Mouse (Mus musculus) left cerebral cortex, adult 9 months (tissue): ENCODE results near the gene Rapgef1.

Source experiments
- DNase-seq, 2 experiments: peaks; one replicate each; pipeline ENCODE4 v3.0.0; 2022; ENCODE audit warnings: low spot score in 2 of 2

Rapgef1 gene

GRCm38 (mm10) chr2:29619484-29620300 is at the start of gene Rapgef1:
Gene Rapgef1 (plus strand): TSS chr2:29619720.
- peak in 1 of 2 experiments; percentile 83 for DNase-seq

DNA sequence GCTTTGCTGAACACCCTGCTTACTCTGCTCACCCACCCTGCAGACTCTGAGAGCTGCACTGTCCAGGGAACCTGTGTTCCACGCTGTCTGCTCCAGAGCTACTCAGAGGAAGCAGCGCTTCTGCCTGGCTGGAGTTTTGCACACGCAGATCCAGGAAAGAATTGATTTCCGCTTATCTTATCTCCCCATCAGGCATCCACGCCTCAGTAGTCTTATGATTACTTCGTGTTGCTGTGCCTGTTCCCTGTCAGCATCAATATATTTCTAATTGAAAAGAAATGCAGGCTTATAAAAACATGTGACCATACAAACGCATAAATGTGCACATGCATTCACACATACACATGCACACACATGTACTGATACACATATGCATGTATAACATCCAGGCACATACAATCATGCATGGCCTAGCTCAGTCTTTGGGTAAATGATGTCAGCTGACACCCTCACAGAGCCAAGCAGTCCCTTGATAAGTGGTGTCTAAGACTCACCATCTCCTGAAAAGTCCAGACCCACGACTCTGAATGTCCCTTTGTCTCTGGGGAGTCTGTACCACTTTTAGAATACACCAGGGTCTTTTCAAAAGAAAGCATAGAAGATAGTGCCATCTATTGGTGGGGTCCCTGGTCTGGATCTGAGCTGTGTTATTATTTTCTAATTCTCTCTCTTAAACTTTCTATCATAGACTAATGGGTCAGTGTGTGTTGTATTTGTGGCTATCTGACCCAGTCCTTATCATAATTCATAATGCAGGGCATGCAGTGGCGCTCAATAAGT is 47.4 kb upstream of the Rapgef1 start:
- no peak for DNase-seq

- DNase-seq, result no peak
Observed at GRCm38 (mm10) chr2:29572811-29573427, 46.6 kb upstream of the Rapgef1 start.

- DNase-seq, result no peak
Observed at GRCm38 (mm10) chr2:29573591-29573990, 45.9 kb upstream of the Rapgef1 start.

GRCm38 (mm10) chr2:29574187-29574586 is 45.3 kb upstream of the Rapgef1 start:
- DNase-seq, result no peak

DNA sequence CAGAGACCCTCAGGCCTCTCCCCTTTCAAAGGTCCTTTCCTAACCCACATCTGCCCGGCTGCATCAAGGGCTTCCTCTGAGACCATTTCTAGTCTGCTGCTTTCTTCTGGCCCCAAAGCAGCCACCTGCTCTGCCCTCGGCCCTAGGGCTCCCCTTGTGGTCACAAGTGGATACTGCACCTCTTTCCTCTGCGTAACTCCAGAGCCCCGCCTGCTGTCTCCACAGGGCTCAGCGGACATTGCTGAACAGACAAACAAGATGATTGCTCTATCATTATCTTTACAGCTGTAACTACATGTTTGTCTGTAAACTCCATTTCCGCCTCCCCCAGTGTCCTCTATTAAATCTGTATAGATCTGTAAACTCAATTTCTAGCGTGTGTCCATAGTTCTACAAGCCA is 37.1 kb upstream of the Rapgef1 start:
- DNase-seq, result peak; percentile 45 to 83

GRCm38 (mm10) chr2:29586017-29586702 is 33.4 kb upstream of the Rapgef1 start:
- DNase-seq, result no peak

DNA sequence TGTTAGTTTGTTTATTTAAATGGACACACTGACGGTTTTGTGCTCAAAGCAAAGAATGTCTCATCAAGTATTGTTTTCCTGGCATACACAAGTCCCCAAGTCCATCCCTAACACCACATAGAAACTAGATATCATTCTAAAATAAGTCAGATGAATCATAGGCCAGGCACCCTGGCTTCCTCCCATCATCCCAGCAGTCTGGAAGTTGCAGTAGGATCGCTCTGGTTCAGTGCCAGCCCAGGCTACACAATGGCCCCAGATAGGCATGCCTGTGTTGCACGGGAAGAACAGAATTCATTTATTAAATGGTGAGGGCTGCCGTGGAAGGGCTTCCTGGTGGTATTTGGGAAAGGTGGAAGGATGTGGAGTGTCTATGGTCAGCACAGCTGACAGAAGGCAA is 31.5 kb upstream of the Rapgef1 start:
- DNase-seq, result no peak

- DNase-seq, result no peak
Observed at GRCm38 (mm10) chr2:29589266-29589665, 30.3 kb upstream of the Rapgef1 start.

- no peak for DNase-seq
Observed at GRCm38 (mm10) chr2:29591626-29592025, 27.9 kb upstream of the Rapgef1 start.

- DNase-seq, result no peak
Observed at GRCm38 (mm10) chr2:29592537-29592936, 27.0 kb upstream of the Rapgef1 start.

GRCm38 (mm10) chr2:29603930-29604329 is 15.6 kb upstream of the Rapgef1 start:
- DNase-seq, result peak in 1 of 2 experiments; percentile 78

DNA sequence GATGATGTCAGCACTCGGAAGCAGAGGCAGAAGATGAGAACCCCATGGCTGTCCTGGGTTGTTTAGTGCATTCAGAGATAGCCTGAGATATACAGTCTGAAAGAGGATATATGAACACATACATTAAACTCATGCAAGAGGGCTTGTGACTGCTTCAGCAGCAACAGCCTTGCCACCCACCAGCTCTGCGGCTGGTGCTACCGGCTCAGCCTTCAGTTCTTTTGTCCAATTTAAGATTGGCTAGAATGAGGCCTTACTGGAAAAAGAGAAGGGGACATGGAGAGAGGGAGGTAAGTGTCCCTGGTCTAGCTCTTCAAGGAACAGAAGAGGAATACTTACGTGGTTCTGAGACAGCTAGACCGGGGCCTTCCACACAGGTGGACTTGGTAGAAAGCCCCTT is 13.9 kb upstream of the Rapgef1 start:
- DNase-seq, result no peak

DNA sequence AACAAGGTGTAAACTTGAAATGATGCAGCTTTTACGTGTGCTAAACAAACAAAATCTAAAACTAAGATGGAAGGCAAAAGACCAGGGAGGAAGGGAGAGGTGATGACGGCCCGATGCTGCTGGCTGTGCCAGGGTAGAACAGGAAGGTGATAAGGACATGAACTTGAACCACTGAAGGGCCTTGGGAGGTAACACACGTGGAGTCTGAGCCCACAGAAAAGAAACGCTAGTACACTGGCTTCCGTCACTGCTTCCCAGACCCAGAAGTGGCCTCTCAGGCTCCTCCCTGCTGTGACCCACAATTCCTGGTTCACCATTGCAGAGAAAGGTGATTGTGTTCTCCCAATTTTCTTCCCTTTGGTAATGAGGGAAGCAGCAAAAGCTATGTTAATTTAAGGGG is 13.1 kb upstream of the Rapgef1 start:
- no peak for DNase-seq

- DNase-seq, result no peak
Observed at GRCm38 (mm10) chr2:29617341-29617740, 2.2 kb upstream of the Rapgef1 start.

DNA sequence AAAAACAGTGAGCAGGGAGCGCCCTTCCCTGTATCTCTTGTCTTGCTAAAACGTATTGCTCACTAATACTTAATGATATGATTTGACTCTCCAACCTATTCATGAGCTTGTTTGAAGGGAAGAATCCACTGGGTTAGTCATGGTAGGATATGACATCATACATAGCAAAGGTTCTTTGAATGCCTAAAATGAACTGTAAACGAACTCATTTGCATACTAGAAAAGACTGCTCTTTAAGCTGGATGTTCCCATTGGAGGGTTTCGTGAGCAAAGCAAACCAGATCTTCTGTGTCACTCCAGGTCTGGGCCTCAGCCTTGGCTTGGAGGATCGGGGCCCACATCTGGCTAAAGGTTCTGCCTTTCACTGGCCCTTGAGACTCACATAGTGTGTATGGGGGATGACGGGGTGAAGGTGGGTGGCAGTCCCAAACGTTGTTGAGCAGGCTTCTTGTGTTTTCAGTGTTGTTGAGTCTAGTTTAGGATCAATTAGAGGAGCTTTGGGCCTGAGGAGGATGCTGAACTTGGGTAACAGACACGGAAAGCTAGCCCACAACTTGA is 515 bp upstream of the Rapgef1 start:
- DNase-seq, result no peak

DNA sequence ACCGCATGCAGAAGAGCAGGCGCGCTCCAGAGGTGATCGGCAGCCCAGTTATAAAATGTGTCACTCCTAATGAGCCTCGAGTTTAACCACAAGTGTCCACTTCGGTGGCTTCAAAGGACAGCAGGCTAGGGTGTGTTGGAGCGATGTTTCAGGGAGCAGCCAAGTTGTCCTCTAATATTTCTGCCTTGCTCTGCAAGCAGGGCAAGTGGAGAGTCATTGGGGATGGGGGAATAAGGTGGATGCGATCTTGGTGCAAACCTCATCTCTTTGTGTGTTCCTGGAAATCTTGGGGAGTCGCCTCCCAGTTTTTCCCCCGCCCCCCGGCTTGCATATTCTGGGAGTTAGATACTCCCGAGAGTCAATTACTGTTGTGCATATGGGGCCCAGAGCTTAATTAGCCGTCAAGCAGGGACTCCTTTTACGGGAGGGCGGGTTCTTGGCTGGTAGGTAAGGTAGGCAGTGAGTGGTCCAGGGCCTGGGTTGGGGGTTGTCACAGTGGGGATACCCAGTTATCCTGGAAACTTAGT is 844 bp downstream of the Rapgef1 start:
- no peak for DNase-seq

- no peak for DNase-seq
Observed at GRCm38 (mm10) chr2:29621163-29621562, 1.6 kb downstream of the Rapgef1 start.

- DNase-seq, result no peak
Observed at GRCm38 (mm10) chr2:29621636-29622035, 2.1 kb downstream of the Rapgef1 start.

DNA sequence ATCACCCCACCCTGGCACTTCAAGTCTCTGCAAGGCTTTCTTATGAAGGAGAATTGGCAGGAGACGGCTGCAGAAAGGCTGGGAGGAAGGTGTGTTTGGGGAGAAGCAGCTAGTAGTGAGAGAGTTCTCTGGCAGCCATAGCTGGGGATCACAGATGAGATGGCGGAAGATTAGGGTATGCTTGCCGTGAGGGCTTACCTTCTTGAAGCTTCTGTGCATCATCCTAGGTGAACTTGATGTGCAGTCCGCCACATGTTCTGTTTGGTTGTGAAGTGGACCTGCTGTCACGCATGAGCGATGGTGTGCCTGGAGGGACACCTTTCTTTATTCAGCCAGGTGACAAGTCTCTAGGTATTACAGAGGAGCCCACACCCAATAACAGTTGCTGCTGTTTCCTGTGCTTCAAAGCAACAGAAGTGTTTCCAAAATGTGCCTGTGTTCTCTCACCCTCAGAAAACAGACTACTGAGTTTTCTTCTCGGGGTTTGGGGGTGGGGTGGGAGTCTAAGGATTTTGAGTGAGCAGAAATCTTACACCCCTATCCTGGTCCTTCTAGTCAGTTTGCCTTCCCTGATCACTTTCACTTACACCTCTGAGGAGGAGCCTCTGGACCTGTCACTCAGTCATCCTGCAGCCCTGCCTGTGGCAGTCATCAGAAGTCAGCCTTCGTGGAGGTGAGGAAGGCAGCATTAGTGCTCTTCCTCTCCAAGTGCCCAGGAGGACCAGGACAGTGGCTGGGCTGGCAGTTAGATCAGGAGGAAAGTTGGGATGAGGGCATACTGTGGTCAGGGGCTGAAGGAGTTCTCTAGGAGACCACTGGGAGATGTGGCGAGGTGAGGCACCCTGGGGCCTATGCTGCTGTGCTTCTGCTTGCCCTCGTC is 2.8 kb downstream of the Rapgef1 start:
- no peak for DNase-seq
